Mouse (Mus musculus) skeletal muscle tissue, adult 2 months (tissue): Measurements from ENCODE around the gene Tmem198b.
"Not testable (repeated sequence)": the region's sequence is repeated elsewhere in the genome, so short reads cannot be mapped to it uniquely, and the experiment has no call there.

Source experiments
- DNase-seq: peaks from one replicate; pipeline ENCODE4 v3.0.0-alpha.2; 2012; ENCODE audit warnings: low read depth, low spot score

The Tmem198b gene

DNA sequence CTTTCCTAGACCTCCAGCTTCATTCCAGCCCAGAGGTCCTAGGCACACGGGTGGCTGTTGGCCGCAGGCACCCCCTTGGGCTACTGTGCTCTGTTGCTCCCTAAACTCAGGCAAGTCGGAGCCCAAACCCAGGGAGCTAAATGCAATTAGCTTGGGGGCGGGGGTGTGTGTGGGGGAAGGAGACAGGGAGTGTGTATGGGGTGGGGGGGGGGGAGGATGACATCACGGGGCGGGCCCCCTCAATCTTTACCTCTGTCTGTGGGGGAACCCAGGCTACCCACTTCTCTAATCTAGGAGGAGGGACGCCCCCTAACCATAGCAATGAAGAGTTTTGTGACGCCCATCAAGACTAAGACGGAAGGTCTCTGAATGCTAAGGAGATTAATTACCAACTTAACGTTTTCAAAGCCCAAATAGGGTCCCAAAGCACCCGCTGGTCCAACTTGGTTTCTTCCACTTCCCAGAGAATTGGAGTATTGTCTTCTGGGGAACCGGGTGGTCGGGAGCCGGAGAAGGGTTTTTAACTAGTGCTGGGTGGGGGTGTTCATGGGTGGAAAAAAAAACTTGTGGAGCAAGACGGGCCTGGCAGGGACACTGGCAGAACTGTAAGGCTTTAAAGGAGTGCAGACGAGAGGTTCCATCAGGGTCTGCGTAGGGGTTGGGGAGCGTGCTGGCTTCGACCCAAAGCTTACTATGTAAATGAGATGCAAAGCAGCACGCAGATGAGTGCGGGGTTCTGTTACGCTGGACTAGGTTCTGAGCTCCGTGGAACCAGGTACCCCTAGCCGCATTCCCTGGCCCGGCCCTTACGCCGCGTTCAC lies at the start of gene Tmem198b:
Gene Tmem198b, minus strand, starts transcription at position 100 of the 821 bp plus-strand sequence.
- DNase-seq, result peak; percentile 52

DNA sequence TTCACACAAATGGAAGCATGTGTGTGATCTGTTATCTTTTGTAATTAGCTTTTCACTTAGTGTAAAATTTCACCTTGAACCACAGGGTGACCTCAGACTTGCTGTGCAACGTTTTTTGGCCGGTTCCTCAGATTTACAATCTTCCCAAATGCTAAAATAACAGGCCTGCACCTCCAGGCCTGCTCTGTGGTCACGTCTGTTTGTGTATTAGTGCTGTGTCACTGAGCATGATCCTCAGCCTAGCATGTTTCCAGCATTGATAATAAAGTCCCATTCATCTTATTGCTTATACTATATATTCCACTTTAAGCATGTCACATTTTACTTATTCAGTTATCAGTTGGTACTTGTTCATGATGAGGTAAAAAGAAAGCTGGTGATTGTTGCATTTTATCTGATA lies 46.2 kb upstream of the Tmem198b start:
- no peak for DNase-seq

DNA sequence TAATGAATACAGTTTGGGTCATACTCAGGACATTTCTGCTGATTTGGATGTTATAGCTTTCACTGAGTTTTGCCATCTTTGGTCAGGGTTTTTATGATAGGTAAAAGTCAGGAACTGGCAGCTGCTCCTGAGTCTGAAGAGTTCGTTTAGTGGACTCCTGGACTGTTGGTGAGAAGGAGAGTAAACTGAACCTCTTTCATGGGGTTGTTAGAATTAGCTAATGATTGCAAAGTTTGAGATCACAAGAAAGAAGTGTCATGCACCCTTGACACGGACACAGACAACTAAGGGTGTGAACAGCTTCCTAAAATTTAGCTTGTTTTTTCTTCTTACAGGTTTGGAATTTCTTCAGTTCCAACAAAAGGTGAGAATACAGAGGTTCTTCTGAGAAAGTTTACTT lies 44.3 kb upstream of the Tmem198b start:
- no peak for DNase-seq

DNA sequence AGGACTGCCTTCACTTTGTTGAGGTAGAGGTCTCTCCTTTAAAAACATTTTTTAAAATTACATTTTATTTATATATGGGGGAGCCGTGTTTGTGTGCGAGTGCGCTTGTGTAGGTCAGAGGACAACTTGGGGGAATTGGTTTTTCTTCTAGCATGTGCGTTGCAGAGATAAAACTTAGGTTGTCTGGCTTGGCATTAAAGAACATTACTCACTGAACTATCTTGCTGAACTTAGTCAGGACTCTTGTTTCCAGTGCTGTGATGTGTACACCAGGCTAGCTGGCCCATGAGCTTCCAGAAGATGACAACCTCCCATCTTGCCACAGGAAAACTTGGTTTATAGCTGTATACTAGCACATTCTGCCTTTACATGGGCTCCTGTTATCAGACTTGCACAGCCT lies 42.5 kb upstream of the Tmem198b start:
- no peak for DNase-seq

DNA sequence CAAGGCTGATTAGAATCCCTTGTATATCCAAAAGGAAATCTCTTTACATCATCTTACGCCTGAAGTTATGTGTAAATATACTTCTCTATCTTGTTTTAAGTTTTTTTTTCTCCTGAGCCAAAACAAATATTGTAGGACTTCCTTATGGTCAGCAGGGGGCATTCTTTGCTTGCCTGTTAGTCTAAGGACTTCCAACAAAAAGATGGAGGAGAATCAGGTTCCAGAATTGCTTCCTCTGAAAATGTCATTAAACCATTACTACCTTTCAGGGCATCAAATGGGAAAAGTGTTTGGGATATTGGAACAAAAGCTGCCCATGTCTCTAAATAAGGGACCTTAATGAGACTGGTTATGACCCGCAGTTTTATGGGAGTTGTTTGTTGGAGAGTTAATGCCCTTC lies 41.3 kb upstream of the Tmem198b start:
- peak; percentile 11 for DNase-seq

DNA sequence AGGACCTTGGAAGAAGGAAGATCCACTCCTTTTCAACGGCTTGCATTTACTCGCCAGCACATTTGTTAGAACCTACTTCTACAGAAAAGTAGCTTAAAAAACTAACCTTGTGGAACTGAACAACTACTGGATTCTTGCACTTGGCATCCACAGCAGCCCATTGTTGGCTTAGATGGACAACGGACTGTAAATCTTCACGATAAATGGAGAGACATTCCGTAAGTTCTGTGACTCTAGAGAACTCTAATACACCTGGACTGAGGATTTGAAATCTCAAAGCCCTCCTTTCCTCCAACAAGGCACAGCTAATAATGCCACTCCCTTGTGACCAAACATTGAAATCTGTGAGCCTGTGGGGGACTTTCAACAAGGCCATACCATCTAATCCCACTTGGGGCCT lies 39.1 kb upstream of the Tmem198b start:
- DNase-seq, result no peak

DNA sequence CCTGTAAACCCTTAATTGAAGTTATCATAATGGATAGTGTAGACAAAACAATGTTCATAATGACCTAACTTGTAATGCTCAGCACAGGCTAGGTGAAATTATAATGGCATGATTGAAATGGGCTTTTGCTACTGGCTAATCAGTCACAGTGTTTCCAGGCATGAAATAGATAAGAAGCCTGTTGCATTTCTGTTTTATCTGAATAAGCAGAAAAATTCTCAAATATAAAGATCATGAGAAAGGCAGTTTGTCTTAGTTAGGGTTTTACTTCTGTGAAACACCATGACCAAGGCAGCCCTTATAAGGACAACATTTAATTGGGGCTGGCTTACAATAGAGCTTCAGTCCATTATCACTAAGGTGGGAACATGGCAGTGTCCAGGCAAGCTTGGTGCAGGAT lies 36.4 kb upstream of the Tmem198b start:
- DNase-seq, result no peak

DNA sequence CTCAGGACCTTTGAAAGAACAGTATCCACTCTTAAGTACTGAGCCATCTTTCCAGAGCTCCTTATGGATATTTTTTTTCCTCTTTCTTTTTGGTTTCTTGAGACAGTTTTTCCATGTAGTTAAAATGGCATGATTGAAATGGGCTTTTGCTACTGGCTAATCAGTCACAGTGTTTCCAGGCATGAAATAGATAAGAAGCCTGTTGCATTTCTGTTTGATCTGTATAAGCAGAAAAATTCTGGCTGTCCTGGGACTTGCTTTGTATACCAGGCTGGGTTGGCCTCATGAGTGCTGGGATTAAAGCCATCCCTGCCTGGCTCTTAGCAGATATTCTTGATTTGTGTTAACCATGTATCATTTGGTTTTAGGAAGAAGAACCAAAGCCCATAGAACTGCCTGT lies 35.3 kb upstream of the Tmem198b start:
- DNase-seq, result no peak

GRCm38 (mm10) chr10:128837400-128837799 lies 33.2 kb upstream of the Tmem198b start:
- no peak for DNase-seq

DNA sequence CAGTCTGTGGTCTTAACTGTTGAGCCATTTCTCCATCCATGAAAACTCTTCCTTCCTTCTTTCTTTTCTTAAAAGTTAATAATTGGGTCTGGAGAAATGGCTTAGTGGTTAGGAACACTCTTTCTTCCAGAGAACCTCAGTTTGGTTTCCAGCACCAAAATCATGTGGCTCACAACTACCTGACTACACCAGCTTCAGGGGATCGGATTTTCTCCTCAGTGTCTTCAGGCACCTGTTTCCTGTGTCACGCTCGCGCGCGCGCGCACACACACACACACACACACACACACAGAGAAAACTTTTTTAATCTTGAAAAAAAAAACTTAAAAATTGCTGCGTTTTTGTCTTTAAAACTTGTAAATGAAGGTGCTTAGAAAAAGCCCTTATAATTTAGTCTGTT lies 19.7 kb upstream of the Tmem198b start:
- no peak for DNase-seq

- DNase-seq, result not testable (repeated sequence)
Measured at GRCm38 (mm10) chr10:128823087-128823486, 18.9 kb upstream of the Tmem198b start.

- no peak for DNase-seq
Measured at GRCm38 (mm10) chr10:128822135-128822534, 18.0 kb upstream of the Tmem198b start.

- DNase-seq, result peak; percentile 100
Measured at GRCm38 (mm10) chr10:128821358-128822056, 17.3 kb upstream of the Tmem198b start, which contains the start of gene Ormdl2. Gene Ormdl2 (minus strand): TSS chr10:128821645.

GRCm38 (mm10) chr10:128820217-128820616 lies 16.0 kb upstream of the Tmem198b start:
- DNase-seq, result no peak

DNA sequence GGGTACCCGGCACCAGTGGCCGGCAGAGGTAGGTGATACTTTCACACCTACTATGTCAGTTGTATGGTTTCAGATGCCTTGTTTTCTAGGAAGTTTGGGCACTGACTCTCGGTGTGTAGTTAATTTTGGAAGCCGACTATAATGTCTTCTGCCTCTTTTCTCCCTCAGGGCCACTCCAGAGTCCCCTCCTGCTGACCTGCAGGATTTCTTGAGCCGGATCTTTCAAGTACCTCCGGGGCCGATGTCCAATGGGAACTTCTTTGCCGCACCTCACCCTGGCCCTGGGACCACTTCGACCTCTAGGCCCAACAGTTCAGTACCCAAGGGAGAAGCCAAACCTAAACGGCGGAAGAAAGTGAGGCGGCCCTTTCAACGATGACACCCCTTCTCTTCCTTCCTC lies 12.9 kb upstream of the Tmem198b start, which contains the start of gene Sarnp:
Gene Sarnp, plus strand, starts transcription at position 301 of the 400 bp plus-strand sequence.
- DNase-seq, result no peak

- DNase-seq, result no peak
Measured at GRCm38 (mm10) chr10:128807018-128807417, 2.8 kb upstream of the Tmem198b start.

DNA sequence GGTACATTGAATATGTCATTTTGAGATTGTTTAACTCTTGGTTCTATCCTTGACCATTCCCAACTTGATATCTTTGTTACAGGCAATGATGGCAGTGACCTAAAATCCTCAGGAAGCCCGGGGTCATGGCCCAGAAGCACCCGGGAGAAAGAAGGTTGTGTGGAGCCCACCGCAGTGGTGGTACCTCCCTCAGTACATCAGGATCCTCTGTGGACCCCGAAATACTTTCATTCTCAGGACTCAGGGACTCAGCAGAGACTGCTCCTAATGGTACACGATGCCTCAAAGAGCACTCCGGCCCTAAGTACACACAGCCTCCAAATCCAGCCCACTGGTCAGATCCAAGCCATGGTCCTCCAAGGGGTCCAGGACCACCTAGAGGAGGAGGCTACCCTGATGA lies 1.9 kb upstream of the Tmem198b start:
- no peak for DNase-seq

DNA sequence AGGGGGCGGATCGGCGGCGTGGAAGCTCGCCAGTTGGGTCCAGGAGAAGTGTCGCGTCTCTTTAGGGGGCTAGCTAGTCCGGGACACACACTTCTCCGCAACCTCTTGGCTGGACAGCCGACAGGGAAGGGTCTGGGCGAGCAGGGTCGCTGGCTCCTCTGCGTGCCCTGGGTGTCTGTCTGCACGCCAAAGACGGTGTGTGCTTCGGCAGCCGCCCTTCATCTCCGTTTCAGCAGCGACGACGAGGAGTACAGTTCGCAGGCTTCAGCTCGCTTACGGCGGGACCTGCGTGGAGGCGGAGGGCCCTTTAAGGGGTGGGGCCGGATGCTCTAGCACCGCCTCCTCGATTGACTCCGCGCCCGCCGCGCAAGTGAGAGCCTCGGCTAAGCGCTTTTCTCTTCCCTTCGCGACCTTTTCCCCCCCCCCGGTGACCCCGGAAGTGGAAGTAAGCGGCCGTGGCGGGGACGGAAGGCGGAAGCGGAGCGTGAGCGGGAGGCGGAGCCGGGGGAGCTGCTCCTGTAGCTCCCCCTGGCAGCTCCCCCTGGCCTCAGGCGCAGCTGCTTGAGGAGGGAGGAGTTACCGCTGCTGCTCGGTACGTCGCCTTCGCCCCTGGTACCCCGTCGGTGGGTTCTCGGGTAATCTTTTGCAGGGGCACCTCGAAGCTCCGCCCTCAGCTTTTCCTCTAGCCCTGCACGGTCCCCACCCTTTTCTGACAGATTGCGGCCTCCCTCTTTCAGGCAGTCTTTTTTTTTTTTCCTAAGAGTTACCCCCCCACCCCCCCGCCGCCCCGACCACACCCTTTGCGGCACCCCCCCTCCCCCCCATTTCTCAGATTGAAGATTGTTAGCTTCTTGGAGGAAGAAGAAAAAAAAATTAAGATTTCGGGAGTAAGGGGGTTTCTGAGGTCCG lies 1.2 kb upstream of the Tmem198b start:
- DNase-seq, result peak; percentile 95

DNA sequence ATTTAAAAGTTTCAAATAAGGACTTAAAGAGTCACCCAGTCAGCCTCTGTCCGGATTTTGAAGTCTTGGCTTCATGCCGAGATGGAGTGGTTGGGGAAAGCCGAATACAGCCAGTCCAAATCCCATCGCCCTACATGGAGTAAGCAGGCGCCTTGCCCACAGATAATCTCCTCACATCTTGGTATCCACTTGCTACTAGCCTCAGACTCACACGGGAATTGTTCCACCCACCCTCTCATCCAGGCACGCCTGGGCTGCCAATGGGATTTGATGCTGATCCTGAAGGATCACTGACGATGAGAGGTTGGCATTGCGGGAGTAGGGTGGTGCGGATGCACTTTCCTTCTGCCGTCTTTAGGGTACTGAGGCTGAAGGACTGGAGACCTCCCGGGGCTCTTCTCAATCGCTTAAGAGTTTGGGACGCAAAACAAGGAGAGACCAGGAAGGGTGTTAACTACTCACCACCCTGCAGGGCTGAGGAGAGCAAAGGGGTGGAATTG lies 349 bp downstream of the Tmem198b start, which contains the start of gene Dnajc14:
Gene Dnajc14, plus strand, starts transcription at position 292 of the 500 bp plus-strand sequence.
- DNase-seq, result peak; percentile 50

- no peak for DNase-seq
Measured at GRCm38 (mm10) chr10:128803361-128803760, 809 bp downstream of the Tmem198b start.

DNA sequence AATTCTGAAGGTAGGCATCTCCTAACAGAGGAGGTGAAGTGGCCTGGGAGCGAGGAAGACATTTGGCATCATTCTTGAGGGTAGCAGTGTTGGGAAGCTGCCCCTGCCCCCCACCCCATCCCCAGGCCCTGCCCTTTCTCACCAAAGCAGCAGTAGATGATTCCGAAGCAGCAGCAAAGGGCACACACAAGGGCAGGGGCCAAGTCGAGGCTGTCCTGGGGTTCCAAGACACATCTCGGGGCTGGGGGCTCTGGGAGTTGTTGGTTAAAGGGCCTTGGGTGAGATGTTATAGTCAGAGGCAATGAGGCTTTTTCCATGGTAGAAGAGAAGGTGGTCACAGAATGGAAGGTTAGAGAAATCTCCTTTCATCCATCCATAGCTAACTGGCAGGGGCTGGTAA lies 1.2 kb downstream of the Tmem198b start:
- no peak for DNase-seq
